Mouse (Mus musculus): ENCODE data around the gene Hist1h4c. TPM values are rescaled to one million over a fixed set of nuclear protein-coding genes. Genes with fewer than 3 reads are reported as not detected.
"Not testable (repeated sequence)": the region's sequence is repeated elsewhere in the genome, so short reads cannot be mapped to it uniquely, and the experiment has no call there.

Hist1h4c gene
- polyA plus RNA-seq, 1 experiment from 2014 or later = 6.6 TPM

- 20% methylated on average over 8 of the region's 8 CpGs for WGBS
- H3K4me3 ChIP-seq (ENCODE audit: low read length) = no peak overlapping the region
- no peak overlapping the region for H3K4me2 ChIP-seq (ENCODE audit: low read depth, low read length)
- ATAC-seq (ENCODE audit: low read depth) = peak; percentile 55; the same call in 1 of the 2 replicates
- H3K4me1 ChIP-seq (replicated peaks; ENCODE audit: control insufficient read depth, insufficient read depth, low read length) = no peaks in the 10 kb centered on the region
- no peak overlapping the region for H3K27ac ChIP-seq (ENCODE audit: low read length)
- H3K36me3 ChIP-seq (ENCODE audit: control insufficient read depth, insufficient read depth, low read length) = no peaks in the 10 kb centered on the region
- no peaks in the 10 kb centered on the region for H3K27me3 ChIP-seq (ENCODE audit: control insufficient read depth, insufficient read depth, low read depth, low read length)
- no peaks in the 10 kb centered on the region for H3K9me3 ChIP-seq (ENCODE audit: control insufficient read depth, low read length)
- no peak overlapping the region for H3K9ac ChIP-seq (ENCODE audit: low read length)
Measured at GRCm38 (mm10) chr13:23730479-23730878, 32.2 kb upstream of the Hist1h4c start.

- H3K27ac ChIP-seq (ENCODE audit: low read length) = no peak overlapping the region
- WGBS = 94% methylated on average over 5 of the region's 5 CpGs
- H3K9me3 ChIP-seq (ENCODE audit: control insufficient read depth, low read length) = no peaks in the 10 kb centered on the region
- no peaks in the 10 kb centered on the region for H3K36me3 ChIP-seq (ENCODE audit: control insufficient read depth, insufficient read depth, low read length)
- H3K4me3 ChIP-seq (ENCODE audit: low read length) = no peak overlapping the region
- no peak overlapping the region for H3K9ac ChIP-seq (ENCODE audit: low read length)
- H3K4me1 ChIP-seq (replicated peaks; ENCODE audit: control insufficient read depth, insufficient read depth, low read length) = no peaks in the 10 kb centered on the region
- no peak overlapping the region for H3K4me2 ChIP-seq (ENCODE audit: low read depth, low read length)
- ATAC-seq (ENCODE audit: low read depth) = no peak
- H3K27me3 ChIP-seq (ENCODE audit: control insufficient read depth, insufficient read depth, low read depth, low read length) = no peaks in the 10 kb centered on the region
Measured at GRCm38 (mm10) chr13:23729706-23730105, 31.5 kb upstream of the Hist1h4c start.

GRCm38 (mm10) chr13:23729192-23729525, 30.9 kb upstream of the Hist1h4c start:
- WGBS = 83% methylated on average over 9 of the region's 9 CpGs
- no peak overlapping the region for H3K9ac ChIP-seq (ENCODE audit: low read length)
- H3K27ac ChIP-seq (ENCODE audit: low read length) = no peak overlapping the region
- no peak overlapping the region for H3K4me2 ChIP-seq (ENCODE audit: low read depth, low read length)
- ATAC-seq (ENCODE audit: low read depth) = no peak
- no peaks in the 10 kb centered on the region for H3K4me1 ChIP-seq (replicated peaks; ENCODE audit: control insufficient read depth, insufficient read depth, low read length)
- no peak overlapping the region for H3K4me3 ChIP-seq (ENCODE audit: low read length)
- H3K27me3 ChIP-seq (ENCODE audit: control insufficient read depth, insufficient read depth, low read depth, low read length) = no peaks in the 10 kb centered on the region
- H3K9me3 ChIP-seq (ENCODE audit: control insufficient read depth, low read length) = no peaks in the 10 kb centered on the region
- H3K36me3 ChIP-seq (ENCODE audit: control insufficient read depth, insufficient read depth, low read length) = no peaks in the 10 kb centered on the region

GRCm38 (mm10) chr13:23728472-23729191, 30.4 kb upstream of the Hist1h4c start:
- no peaks in the 10 kb centered on the region for H3K27me3 ChIP-seq (ENCODE audit: control insufficient read depth, insufficient read depth, low read depth, low read length)
- no peak overlapping the region for H3K27ac ChIP-seq (ENCODE audit: low read length)
- H3K9ac ChIP-seq (ENCODE audit: low read length) = no peak overlapping the region
- no peak overlapping the region for H3K4me2 ChIP-seq (ENCODE audit: low read depth, low read length)
- no peaks in the 10 kb centered on the region for H3K9me3 ChIP-seq (ENCODE audit: control insufficient read depth, low read length)
- H3K4me1 ChIP-seq (replicated peaks; ENCODE audit: control insufficient read depth, insufficient read depth, low read length) = no peaks in the 10 kb centered on the region
- H3K36me3 ChIP-seq (ENCODE audit: control insufficient read depth, insufficient read depth, low read length) = no peaks in the 10 kb centered on the region
- WGBS = 85% methylated on average over 18 of the region's 18 CpGs
- no peak for ATAC-seq (ENCODE audit: low read depth)
- H3K4me3 ChIP-seq (ENCODE audit: low read length) = no peak overlapping the region

GRCm38 (mm10) chr13:23725213-23725612, 27.0 kb upstream of the Hist1h4c start:
- no peaks in the 10 kb centered on the region for H3K9me3 ChIP-seq (ENCODE audit: control insufficient read depth, low read length)
- no peaks in the 10 kb centered on the region for H3K27me3 ChIP-seq (ENCODE audit: control insufficient read depth, insufficient read depth, low read depth, low read length)
- H3K4me1 ChIP-seq (replicated peaks; ENCODE audit: control insufficient read depth, insufficient read depth, low read length) = no peaks in the 10 kb centered on the region
- no CpG with 5 or more reads among the region's 1 CpGs for whole genome bisulfite sequencing
- H3K4me2 ChIP-seq (ENCODE audit: low read depth, low read length) = no peak overlapping the region
- no peak for ATAC-seq (ENCODE audit: low read depth)
- H3K27ac ChIP-seq (ENCODE audit: low read length) = no peak overlapping the region
- no peak overlapping the region for H3K9ac ChIP-seq (ENCODE audit: low read length)
- no peaks in the 10 kb centered on the region for H3K36me3 ChIP-seq (ENCODE audit: control insufficient read depth, insufficient read depth, low read length)
- no peak overlapping the region for H3K4me3 ChIP-seq (ENCODE audit: low read length)

GRCm38 (mm10) chr13:23724239-23724638, 26.0 kb upstream of the Hist1h4c start:
- H3K4me2 ChIP-seq (ENCODE audit: low read depth, low read length) = no peak overlapping the region
- no peaks in the 10 kb centered on the region for H3K4me1 ChIP-seq (replicated peaks; ENCODE audit: control insufficient read depth, insufficient read depth, low read length)
- no peaks in the 10 kb centered on the region for H3K27me3 ChIP-seq (ENCODE audit: control insufficient read depth, insufficient read depth, low read depth, low read length)
- ATAC-seq (ENCODE audit: low read depth) = peak; percentile 70
- no peak overlapping the region for H3K4me3 ChIP-seq (ENCODE audit: low read length)
- H3K9ac ChIP-seq (ENCODE audit: low read length) = no peak overlapping the region
- WGBS = 41% methylated on average over 4 of the region's 4 CpGs
- H3K36me3 ChIP-seq (ENCODE audit: control insufficient read depth, insufficient read depth, low read length) = no peaks in the 10 kb centered on the region
- no peak overlapping the region for H3K27ac ChIP-seq (ENCODE audit: low read length)
- H3K9me3 ChIP-seq (ENCODE audit: control insufficient read depth, low read length) = no peaks in the 10 kb centered on the region

GRCm38 (mm10) chr13:23717593-23718245, 19.5 kb upstream of the Hist1h4c start:
- not testable (repeated sequence) for H3K4me3 ChIP-seq (ENCODE audit: low read length); ATAC-seq (ENCODE audit: low read depth); H3K27me3 ChIP-seq (ENCODE audit: control insufficient read depth, insufficient read depth, low read depth, low read length); H3K27ac ChIP-seq (ENCODE audit: low read length); H3K9me3 ChIP-seq (ENCODE audit: control insufficient read depth, low read length); H3K36me3 ChIP-seq (ENCODE audit: control insufficient read depth, insufficient read depth, low read length); H3K4me1 ChIP-seq (replicated peaks; ENCODE audit: control insufficient read depth, insufficient read depth, low read length); H3K9ac ChIP-seq (ENCODE audit: low read length); H3K4me2 ChIP-seq (ENCODE audit: low read depth, low read length)
- WGBS = 10% methylated on average over 2 of the region's 2 CpGs

GRCm38 (mm10) chr13:23717176-23717575, 18.9 kb upstream of the Hist1h4c start:
- Histone ChIP-seq H3K4me1 (replicated peaks; ENCODE audit: control insufficient read depth, insufficient read depth, low read length) (no peaks in the 10 kb centered on the region), H3K4me3 (ENCODE audit: low read length) (no peak overlapping the region), H3K27ac (ENCODE audit: low read length) (no peak overlapping the region), H3K9ac (ENCODE audit: low read length) (no peak overlapping the region), H3K27me3 (ENCODE audit: control insufficient read depth, insufficient read depth, low read depth, low read length) (no peaks in the 10 kb centered on the region), H3K9me3 (ENCODE audit: control insufficient read depth, low read length) (no peaks in the 10 kb centered on the region), H3K4me2 (ENCODE audit: low read depth, low read length) (no peak overlapping the region), H3K36me3 (ENCODE audit: control insufficient read depth, insufficient read depth, low read length) (no peaks in the 10 kb centered on the region)
- no peak for ATAC-seq (ENCODE audit: low read depth)
- 46% methylated on average over 11 of the region's 11 CpGs for WGBS

- Histone ChIP-seq H3K4me2 (ENCODE audit: low read depth, low read length) (no peak overlapping the region), H3K36me3 (ENCODE audit: control insufficient read depth, insufficient read depth, low read length) (no peaks in the 10 kb centered on the region), H3K4me1 (replicated peaks; ENCODE audit: control insufficient read depth, insufficient read depth, low read length) (no peaks in the 10 kb centered on the region), H3K4me3 (ENCODE audit: low read length) (no peak overlapping the region), H3K27ac (ENCODE audit: low read length) (no peak overlapping the region), H3K27me3 (ENCODE audit: control insufficient read depth, insufficient read depth, low read depth, low read length) (no peaks in the 10 kb centered on the region), H3K9ac (ENCODE audit: low read length) (no peak overlapping the region), H3K9me3 (ENCODE audit: control insufficient read depth, low read length) (no peaks in the 10 kb centered on the region)
- WGBS = 75% methylated on average over 5 of the region's 5 CpGs
- ATAC-seq (ENCODE audit: low read depth) = no peak
Measured at GRCm38 (mm10) chr13:23716261-23717042, 18.2 kb upstream of the Hist1h4c start.
